Mouse (Mus musculus) skeletal muscle tissue, adult 2 months (tissue): Measurements from ENCODE around the gene Bloc1s5.
A peak's percentile ranks its signal among the peaks of the same experiment; 100 is the strongest.
"Not testable (repeated sequence)": the region's sequence is repeated elsewhere in the genome, so short reads cannot be mapped to it uniquely, and the experiment has no call there.

Source experiments
- DNase-seq: peaks from one replicate; pipeline ENCODE4 v3.0.0-alpha.2; 2012; ENCODE audit warnings: low read depth, low spot score

The Bloc1s5 gene

GRCm38 (mm10) chr13:38618001-38618630, 16.8 kb downstream of the Bloc1s5 start:
- DNase-seq = not testable (repeated sequence)

- no peak for DNase-seq
Observed at GRCm38 (mm10) chr13:38616887-38617286, 18.0 kb downstream of the Bloc1s5 start.

- DNase-seq = no peak
Observed at GRCm38 (mm10) chr13:38615656-38616055, 19.3 kb downstream of the Bloc1s5 start.

GRCm38 (mm10) chr13:38614298-38614697, 20.6 kb downstream of the Bloc1s5 start:
- no peak for DNase-seq

GRCm38 (mm10) chr13:38613583-38613982, 21.3 kb downstream of the Bloc1s5 start:
- DNase-seq = no peak

GRCm38 (mm10) chr13:38612608-38613007, 22.3 kb downstream of the Bloc1s5 start:
- no peak for DNase-seq

- no peak for DNase-seq
Observed at GRCm38 (mm10) chr13:38612179-38612578, 22.7 kb downstream of the Bloc1s5 start.

GRCm38 (mm10) chr13:38610336-38610735, 24.6 kb downstream of the Bloc1s5 start:
- DNase-seq = no peak

GRCm38 (mm10) chr13:38607130-38607529, 27.8 kb downstream of the Bloc1s5 start:
- DNase-seq = no peak

GRCm38 (mm10) chr13:38605353-38605752, 29.6 kb downstream of the Bloc1s5 start:
- peak; percentile 34 for DNase-seq

- no peak for DNase-seq
Observed at GRCm38 (mm10) chr13:38602966-38603365, 31.9 kb downstream of the Bloc1s5 start.

GRCm38 (mm10) chr13:38602243-38602832, 32.6 kb downstream of the Bloc1s5 start:
- no peak for DNase-seq

- DNase-seq = no peak
Observed at GRCm38 (mm10) chr13:38600811-38601210, 34.1 kb downstream of the Bloc1s5 start.

- no peak for DNase-seq
Observed at GRCm38 (mm10) chr13:38597076-38597475, 37.8 kb downstream of the Bloc1s5 start.

- DNase-seq = no peak
Observed at GRCm38 (mm10) chr13:38596461-38596860, 38.4 kb downstream of the Bloc1s5 start.

- DNase-seq = peak; percentile 27
Observed at GRCm38 (mm10) chr13:38593114-38593513, 41.8 kb downstream of the Bloc1s5 start.

- no peak for DNase-seq
Observed at GRCm38 (mm10) chr13:38587350-38587749, 47.6 kb downstream of the Bloc1s5 start.

- DNase-seq = no peak
Observed at GRCm38 (mm10) chr13:38586451-38586850, 48.5 kb downstream of the Bloc1s5 start.

- peak; percentile 8 for DNase-seq
Observed at GRCm38 (mm10) chr13:38582768-38583167, 52.1 kb downstream of the Bloc1s5 start.

GRCm38 (mm10) chr13:38580601-38581457, 54.1 kb downstream of the Bloc1s5 start:
- peak; percentile 50 for DNase-seq

GRCm38 (mm10) chr13:38579971-38580600, 54.8 kb downstream of the Bloc1s5 start:
- DNase-seq = no peak

- DNase-seq = no peak
Observed at GRCm38 (mm10) chr13:38574668-38575067, 60.2 kb downstream of the Bloc1s5 start.
